Mouse (Mus musculus) embryonic facial prominence, embryonic 11.5 days (tissue): ENCODE measurements around the gene Ulk3. TPM values are rescaled to one million over a fixed set of nuclear protein-coding genes. Genes with fewer than 3 reads are reported as not detected.

Source experiments
- ATAC-seq: fragments of 200-750 bp; cut with Nextera tagmentation; replicated peaks from 2 replicates; pipeline ENCODE4 v1.8.0; 2017; ENCODE audit warnings: low read depth; ENCODE audit not compliant: insufficient number of reproducible peaks, low FRiP score, low TSS enrichment
- DNase-seq: peaks from one replicate; pipeline ENCODE4 v3.0.0-alpha.2; 2015; ENCODE audit warnings: low spot score
- H3K27ac ChIP-seq: fragments of 300-500 bp; sonication (generic); replicated peaks from 2 replicates; pipeline ENCODE4 v1.5.1; 2014; ENCODE audit warnings: mild to moderate bottlenecking, low read depth, low read length, control low read depth
- H3K27me3 ChIP-seq: fragments of 300-500 bp; sonication (generic); 2 replicates; pipeline ENCODE4 v1.6.1; 2014; ENCODE audit warnings: mild to moderate bottlenecking, low read length, moderate library complexity, mixed read lengths; ENCODE audit not compliant: control insufficient read depth, insufficient read depth
- H3K36me3 ChIP-seq: fragments of 300-500 bp; sonication (generic); replicated peaks from 2 replicates; pipeline ENCODE4 v1.6.1; 2014; ENCODE audit warnings: low read depth, mild to moderate bottlenecking, low read length, moderate library complexity, mixed read lengths; ENCODE audit not compliant: control insufficient read depth, insufficient read depth
- H3K4me1 ChIP-seq: fragments of 300-500 bp; sonication (generic); 2 replicates; pipeline ENCODE4 v1.6.1; 2014; ENCODE audit warnings: low read length, mixed read lengths; ENCODE audit not compliant: control insufficient read depth, insufficient read depth
- H3K4me2 ChIP-seq: fragments of 300-500 bp; sonication (generic); 2 replicates; pipeline ENCODE4 v1.6.1; 2014; ENCODE audit warnings: low read depth, mild to moderate bottlenecking, control low read depth, low read length, moderate library complexity
- H3K4me3 ChIP-seq: fragments of 300-500 bp; sonication (generic); 2 replicates; pipeline ENCODE4 v1.5.1; 2014; ENCODE audit warnings: low read depth, low read length, control low read depth
- H3K9ac ChIP-seq: fragments of 300-500 bp; sonication (generic); replicated peaks from 2 replicates; pipeline ENCODE4 v1.6.1; 2014; ENCODE audit warnings: mild to moderate bottlenecking, control low read depth, low read length
- H3K9me3 ChIP-seq: fragments of 300-500 bp; sonication (generic); replicated peaks from 2 replicates; pipeline ENCODE4 v1.6.1; 2016; ENCODE audit warnings: mild to moderate bottlenecking, low read length, inconsistent platforms, mixed read lengths; ENCODE audit not compliant: control insufficient read depth
- WGBS: fragments of 180-500 bp; shearing (Covaris S2); extraction: QIAGEN DNeasy Blood & Tissue Kit; methylation state at CpG from one replicate; pipeline ENCODE4 v1.1.7; 2014; 5-methylcytosine and 5-hydroxymethylcytosine counted together
- polyA plus RNA-seq: library from polyadenylated mRNA; unstranded; fragments of >200 nt; fragmentation: Nextera tagmentation; extraction: Ambion mirVana; gene quantifications from 2 replicates; pipeline ENCODE4 v1.2.1, GENCODE M21; 2014

Gene Ulk3
- polyA plus RNA-seq: 5.2 and 6.1 TPM in 2 replicates

GRCm38 (mm10) chr9:57589224-57590126, at the start of gene Ulk3:
Gene Ulk3, plus strand, starts transcription at chr9:57589452.
- peak; percentile 71 for ATAC-seq
- Histone ChIP-seq H3K27ac (peak within 1 kb of the TSS; percentile 65; the same call in 1 of the 2 replicates), H3K36me3 (no peaks in the 10 kb centered on the region), H3K4me3 (peak within 1 kb of the TSS; percentile 70), H3K9ac (peak within 1 kb of the TSS; percentile 72), H3K4me2 (peak within 1 kb of the TSS; percentile 89), H3K4me1 (no peaks in the 10 kb centered on the region), H3K9me3 (no peaks in the 10 kb centered on the region), H3K27me3 (no peaks in the 10 kb centered on the region)
- WGBS: under 1% methylated on average over 58 of the region's 58 CpGs
- DNase-seq: peak; percentile 75

GRCm38 (mm10) chr9:57539550-57539949, 49.7 kb upstream of the Ulk3 start:
- H3K36me3 ChIP-seq: peaks cover 2% of the 10 kb centered on the region; the same call in 1 of the 2 replicates
- no peaks in the 10 kb centered on the region for H3K9me3 ChIP-seq

DNA sequence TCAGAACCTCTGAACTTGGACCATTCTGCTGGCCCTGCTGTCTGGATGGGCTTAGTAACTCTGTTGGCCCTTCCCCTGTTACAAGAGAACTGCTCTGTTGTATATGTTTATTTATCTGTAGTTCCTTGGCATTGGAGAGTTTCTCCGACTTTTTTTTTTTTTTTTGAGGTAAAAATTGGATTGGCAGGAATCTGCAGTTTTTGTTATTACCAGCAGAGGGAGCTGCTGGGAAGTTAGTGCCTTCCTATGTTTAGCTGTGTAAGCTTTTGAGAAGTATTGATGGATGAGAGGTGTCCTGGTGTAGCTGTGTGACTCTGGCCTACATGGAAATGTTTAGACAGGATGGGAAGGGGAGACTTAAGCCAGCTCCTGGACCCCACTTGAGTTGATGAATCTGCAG, 47.9 kb upstream of the Ulk3 start:
- H3K4me1 ChIP-seq: no peaks in the 10 kb centered on the region
- H3K4me3 ChIP-seq: no peak overlapping the region
- DNase-seq (peak; percentile 81), ATAC-seq (no peak)
- no peaks in the 10 kb centered on the region for H3K9me3 ChIP-seq
- H3K27ac ChIP-seq: no peak overlapping the region
- no peaks in the 10 kb centered on the region for H3K27me3 ChIP-seq
- H3K9ac ChIP-seq: no peak overlapping the region
- 19% methylated on average over 1 of the region's 1 CpGs for WGBS
- peaks cover 2% of the 10 kb centered on the region for H3K36me3 ChIP-seq
- H3K4me2 ChIP-seq: no peak overlapping the region

More at GRCm38 (mm10) chr9:57539550-57539949, 49.7 kb upstream of the Ulk3 start:
- Histone ChIP-seq H3K27ac (no peak overlapping the region), H3K4me3 (no peak overlapping the region), H3K4me2 (no peak overlapping the region), H3K9ac (no peak overlapping the region), H3K27me3 (no peaks in the 10 kb centered on the region), H3K4me1 (no peaks in the 10 kb centered on the region)
- ATAC-seq (no peak), DNase-seq (no peak)
- 89% methylated on average over 2 of the region's 2 CpGs for WGBS

DNA sequence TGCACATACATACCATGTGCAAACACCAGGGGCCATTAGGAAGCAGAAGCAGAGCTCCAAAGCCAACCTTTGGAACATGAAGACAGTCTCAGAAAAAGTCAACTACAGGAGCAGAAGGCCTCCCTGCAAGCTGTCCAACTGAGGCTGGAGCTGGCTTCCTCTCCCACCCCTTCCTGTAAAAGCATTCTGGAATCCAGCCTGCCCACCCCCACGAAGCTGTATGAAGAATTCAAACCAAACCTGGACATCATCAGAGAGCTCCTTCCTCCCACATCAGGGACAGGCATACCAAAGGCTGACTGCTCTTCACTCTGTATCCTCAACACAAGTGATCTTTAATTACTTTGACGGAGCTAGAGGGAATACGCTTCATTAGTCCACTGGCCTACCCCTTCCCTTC, 45.3 kb upstream of the Ulk3 start:
- Histone ChIP-seq H3K27me3 (no peaks in the 10 kb centered on the region), H3K9me3 (no peaks in the 10 kb centered on the region), H3K4me1 (no peaks in the 10 kb centered on the region), H3K27ac (no peak overlapping the region), H3K9ac (no peak overlapping the region), H3K4me3 (no peak overlapping the region), H3K36me3 (peaks cover 4% of the 10 kb centered on the region), H3K4me2 (no peak overlapping the region)
- DNase-seq (no peak), ATAC-seq (no peak)
- 81% methylated on average over 3 of the region's 3 CpGs for WGBS

DNA sequence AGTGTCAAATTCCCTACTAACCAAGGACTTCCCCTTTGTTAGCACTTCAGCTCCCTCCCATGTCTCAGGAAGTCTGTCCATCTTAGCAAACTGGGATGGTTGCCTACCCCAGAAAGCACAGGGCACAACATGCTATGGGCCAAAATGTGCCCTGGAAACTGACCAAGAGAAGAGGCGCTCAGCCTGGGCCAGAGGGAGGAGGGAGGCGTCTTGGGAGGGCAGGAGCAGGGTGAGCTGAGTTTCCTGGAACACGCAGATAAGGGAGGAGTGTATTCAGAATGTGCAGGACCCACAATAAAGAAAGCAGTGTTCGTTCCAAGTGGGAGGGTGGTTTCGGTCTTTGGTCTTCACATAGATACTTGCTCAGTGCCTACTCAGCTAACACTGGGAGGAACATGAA, 42.0 kb upstream of the Ulk3 start:
- WGBS: 89% methylated on average over 5 of the region's 5 CpGs
- no peak for ATAC-seq
- H3K27me3 ChIP-seq: no peaks in the 10 kb centered on the region
- no peaks in the 10 kb centered on the region for H3K9me3 ChIP-seq
- no peak overlapping the region for H3K4me3 ChIP-seq
- no peak overlapping the region for H3K9ac ChIP-seq
- H3K4me1 ChIP-seq: 0 out of 2 replicates have a peak, but pooled peaks cover 3% of the 10 kb centered on the region
- no peak overlapping the region for H3K27ac ChIP-seq
- DNase-seq: no peak
- H3K4me2 ChIP-seq: no peak overlapping the region
- peaks cover 2% of the 10 kb centered on the region for H3K36me3 ChIP-seq

GRCm38 (mm10) chr9:57547869-57548268, 41.4 kb upstream of the Ulk3 start:
- no peak overlapping the region for H3K9ac ChIP-seq
- no peaks in the 10 kb centered on the region for H3K27me3 ChIP-seq
- no peak for DNase-seq
- no peak for ATAC-seq
- no peak overlapping the region for H3K4me3 ChIP-seq
- H3K36me3 ChIP-seq: peaks cover 2% of the 10 kb centered on the region
- H3K4me1 ChIP-seq: 0 out of 2 replicates have a peak, but pooled peaks cover 3% of the 10 kb centered on the region
- WGBS: 90% methylated on average over 11 of the region's 11 CpGs
- no peaks in the 10 kb centered on the region for H3K9me3 ChIP-seq
- no peak overlapping the region for H3K4me2 ChIP-seq
- no peak overlapping the region for H3K27ac ChIP-seq

GRCm38 (mm10) chr9:57549186-57549585, 40.1 kb upstream of the Ulk3 start:
- no peak for DNase-seq
- WGBS: 98% methylated on average over 4 of the region's 4 CpGs
- Histone ChIP-seq H3K9ac (no peak overlapping the region), H3K4me3 (no peak overlapping the region), H3K4me1 (0 out of 2 replicates have a peak, but pooled peaks cover 3% of the 10 kb centered on the region), H3K27ac (no peak overlapping the region), H3K27me3 (no peaks in the 10 kb centered on the region), H3K9me3 (no peaks in the 10 kb centered on the region), H3K4me2 (no peak overlapping the region), H3K36me3 (peaks cover 2% of the 10 kb centered on the region)
- ATAC-seq: no peak
